Mouse (Mus musculus): ENCODE data around the gene Lhx4. TPM values are rescaled to one million over a fixed set of nuclear protein-coding genes. Genes with fewer than 3 reads are reported as not detected.

Gene Lhx4
- polyA plus RNA-seq, 1 experiment from 2014 or later = not detected

- no peak overlapping the region for H3K9ac ChIP-seq
- no peak overlapping the region for H3K4me2 ChIP-seq
- H3K9me3 ChIP-seq (replicated peaks) = no peaks in the 10 kb centered on the region
- H3K27me3 ChIP-seq = peaks cover 84% of the 10 kb centered on the region
- H3K27ac ChIP-seq (replicated peaks) = no peak overlapping the region
- ATAC-seq (ENCODE audit: insufficient read depth) = no peak
- no peaks in the 10 kb centered on the region for H3K4me1 ChIP-seq (replicated peaks)
- H3K36me3 ChIP-seq (replicated peaks) = no peaks in the 10 kb centered on the region
- no peak overlapping the region for H3K4me3 ChIP-seq (replicated peaks)
- 39% methylated on average over 3 of the region's 3 CpGs for WGBS (ENCODE audit: insufficient replicate concordance)
Observed at GRCm38 (mm10) chr1:155724301-155724700, 27.2 kb downstream of the Lhx4 start.

DNA sequence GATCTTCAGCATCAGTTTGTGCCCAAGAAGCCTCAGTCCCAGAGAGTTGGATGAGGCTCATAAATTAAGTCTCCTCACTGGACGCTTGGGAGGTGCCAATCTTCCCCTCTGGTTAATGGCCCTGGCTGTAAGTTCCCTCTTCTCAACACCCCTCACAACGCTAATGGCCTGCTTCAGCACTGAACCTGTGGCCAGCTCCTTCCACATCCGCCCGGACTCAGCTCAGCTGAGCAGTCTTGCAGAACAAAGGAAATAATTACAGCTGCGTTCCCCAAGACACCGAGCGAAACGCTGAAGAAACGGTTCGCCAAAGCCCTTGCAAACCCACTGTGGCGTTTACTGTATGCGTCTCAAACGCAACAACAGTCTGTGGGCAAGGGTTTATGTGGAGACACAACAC is 29.3 kb downstream of the Lhx4 start:
- Histone ChIP-seq H3K4me2 (no peak overlapping the region; the same call in 1 of the 2 replicates), H3K9ac (no peak overlapping the region), H3K9me3 (replicated peaks) (no peaks in the 10 kb centered on the region), H3K36me3 (replicated peaks) (no peaks in the 10 kb centered on the region), H3K4me3 (replicated peaks) (no peak overlapping the region), H3K27ac (replicated peaks) (no peak overlapping the region), H3K27me3 (peaks cover 62% of the 10 kb centered on the region), H3K4me1 (replicated peaks) (no peaks in the 10 kb centered on the region)
- WGBS (ENCODE audit: insufficient replicate concordance) = 3% methylated on average over 13 of the region's 13 CpGs
- no peak for ATAC-seq (ENCODE audit: insufficient read depth)

- Histone ChIP-seq H3K4me3 (replicated peaks) (no peak overlapping the region), H3K9me3 (replicated peaks) (no peaks in the 10 kb centered on the region), H3K9ac (no peak overlapping the region), H3K27me3 (peaks cover 57% of the 10 kb centered on the region), H3K4me1 (replicated peaks) (no peaks in the 10 kb centered on the region), H3K36me3 (replicated peaks) (no peaks in the 10 kb centered on the region), H3K27ac (replicated peaks) (no peak overlapping the region), H3K4me2 (no peak overlapping the region)
- ATAC-seq (ENCODE audit: insufficient read depth) = no peak
- WGBS (ENCODE audit: insufficient replicate concordance) = 37% methylated on average over 8 of the region's 8 CpGs
Observed at GRCm38 (mm10) chr1:155721443-155721842, 30.0 kb downstream of the Lhx4 start.

- Histone ChIP-seq H3K36me3 (replicated peaks) (no peaks in the 10 kb centered on the region), H3K27me3 (peaks cover 52% of the 10 kb centered on the region)
- 35% methylated on average over 5 of the region's 5 CpGs for WGBS (ENCODE audit: insufficient replicate concordance)
Observed at GRCm38 (mm10) chr1:155720006-155720405, 31.5 kb downstream of the Lhx4 start.

DNA sequence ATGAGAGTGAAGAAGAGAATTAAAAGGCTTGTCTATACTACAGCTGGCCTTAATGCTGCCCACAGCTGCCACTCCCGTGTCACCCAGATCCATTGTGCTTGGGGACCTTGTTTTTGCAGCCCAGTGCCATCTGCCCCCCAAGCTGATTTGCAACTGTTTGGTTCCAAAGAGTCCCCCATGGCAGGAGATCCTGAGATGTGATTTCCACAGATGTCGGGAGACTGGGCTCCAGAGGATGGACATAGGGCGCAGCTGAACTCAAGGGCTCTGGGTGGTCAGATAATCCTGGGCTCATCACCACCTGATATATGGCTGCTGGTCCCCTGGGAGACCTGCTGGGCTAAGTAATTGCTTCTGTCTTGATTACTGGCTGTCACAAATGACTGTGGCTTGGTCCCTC is 32.6 kb downstream of the Lhx4 start:
- WGBS (ENCODE audit: insufficient replicate concordance) = 64% methylated on average over 3 of the region's 3 CpGs
- ATAC-seq (ENCODE audit: insufficient read depth) = no peak
- no peak overlapping the region for H3K4me2 ChIP-seq
- peaks cover 43% of the 10 kb centered on the region for H3K27me3 ChIP-seq
- H3K36me3 ChIP-seq (replicated peaks) = no peaks in the 10 kb centered on the region
- H3K27ac ChIP-seq (replicated peaks) = no peak overlapping the region
- H3K9ac ChIP-seq = no peak overlapping the region
- H3K4me3 ChIP-seq (replicated peaks) = no peak overlapping the region
- H3K9me3 ChIP-seq (replicated peaks) = no peaks in the 10 kb centered on the region
- no peaks in the 10 kb centered on the region for H3K4me1 ChIP-seq (replicated peaks)

More at GRCm38 (mm10) chr1:155720006-155720405, 31.5 kb downstream of the Lhx4 start:
- H3K9ac ChIP-seq = no peak overlapping the region
- no peak for ATAC-seq (ENCODE audit: insufficient read depth)
- no peaks in the 10 kb centered on the region for H3K9me3 ChIP-seq (replicated peaks)
- no peak overlapping the region for H3K27ac ChIP-seq (replicated peaks)
- H3K4me1 ChIP-seq (replicated peaks) = no peaks in the 10 kb centered on the region
- no peak overlapping the region for H3K4me3 ChIP-seq (replicated peaks)
- no peak overlapping the region for H3K4me2 ChIP-seq

GRCm38 (mm10) chr1:155717301-155717700 is 34.2 kb downstream of the Lhx4 start:
- ATAC-seq (ENCODE audit: insufficient read depth) = no peak
- WGBS (ENCODE audit: insufficient replicate concordance) = 83% methylated on average over 12 of the region's 12 CpGs
- H3K27ac ChIP-seq (replicated peaks) = no peak overlapping the region

GRCm38 (mm10) chr1:155715366-155715765 is 36.1 kb downstream of the Lhx4 start:
- Histone ChIP-seq H3K36me3 (replicated peaks) (no peaks in the 10 kb centered on the region), H3K4me3 (replicated peaks) (no peak overlapping the region), H3K9me3 (replicated peaks) (no peaks in the 10 kb centered on the region), H3K27me3 (peaks cover 29% of the 10 kb centered on the region), H3K4me1 (replicated peaks) (no peaks in the 10 kb centered on the region), H3K9ac (no peak overlapping the region), H3K4me2 (no peak overlapping the region), H3K27ac (replicated peaks) (no peak overlapping the region)
- ATAC-seq (ENCODE audit: insufficient read depth) = no peak

More at GRCm38 (mm10) chr1:155717301-155717700, 34.2 kb downstream of the Lhx4 start:
- peaks cover 33% of the 10 kb centered on the region for H3K27me3 ChIP-seq
- no peak overlapping the region for H3K4me3 ChIP-seq (replicated peaks)
- H3K9ac ChIP-seq = no peak overlapping the region
- H3K4me2 ChIP-seq = no peak overlapping the region
- no peaks in the 10 kb centered on the region for H3K4me1 ChIP-seq (replicated peaks)
- H3K36me3 ChIP-seq (replicated peaks) = no peaks in the 10 kb centered on the region
- H3K9me3 ChIP-seq (replicated peaks) = no peaks in the 10 kb centered on the region

DNA sequence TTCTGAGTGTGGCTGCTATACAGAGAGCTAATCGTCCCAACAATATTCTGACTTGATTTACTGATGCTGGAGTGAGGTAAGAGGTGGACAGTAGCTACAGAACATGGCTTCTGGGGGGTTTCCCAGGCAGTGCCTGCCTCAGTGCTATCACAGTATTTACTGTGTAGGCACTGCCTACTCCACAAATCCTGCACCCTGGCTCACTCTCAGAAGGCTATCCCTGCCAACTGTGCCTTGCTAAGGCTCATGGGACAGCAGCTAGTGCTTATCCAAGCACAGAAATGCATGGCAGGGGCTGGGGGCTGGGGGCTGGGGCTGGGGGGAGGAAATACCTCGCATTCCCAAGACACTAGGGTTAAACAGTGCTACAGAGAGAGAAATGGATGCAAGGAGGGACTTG is 38.2 kb downstream of the Lhx4 start:
- WGBS (ENCODE audit: insufficient replicate concordance) = 26% methylated on average over 2 of the region's 2 CpGs
- H3K27me3 ChIP-seq = peaks cover 21% of the 10 kb centered on the region; the same call in 1 of the 2 replicates
- H3K9me3 ChIP-seq (replicated peaks) = no peaks in the 10 kb centered on the region
- H3K27ac ChIP-seq (replicated peaks) = no peak overlapping the region
- H3K4me1 ChIP-seq (replicated peaks) = no peaks in the 10 kb centered on the region
- no peak for ATAC-seq (ENCODE audit: insufficient read depth)
- H3K4me3 ChIP-seq (replicated peaks) = no peak overlapping the region
- no peak overlapping the region for H3K9ac ChIP-seq
- no peak overlapping the region for H3K4me2 ChIP-seq
- H3K36me3 ChIP-seq (replicated peaks) = no peaks in the 10 kb centered on the region

DNA sequence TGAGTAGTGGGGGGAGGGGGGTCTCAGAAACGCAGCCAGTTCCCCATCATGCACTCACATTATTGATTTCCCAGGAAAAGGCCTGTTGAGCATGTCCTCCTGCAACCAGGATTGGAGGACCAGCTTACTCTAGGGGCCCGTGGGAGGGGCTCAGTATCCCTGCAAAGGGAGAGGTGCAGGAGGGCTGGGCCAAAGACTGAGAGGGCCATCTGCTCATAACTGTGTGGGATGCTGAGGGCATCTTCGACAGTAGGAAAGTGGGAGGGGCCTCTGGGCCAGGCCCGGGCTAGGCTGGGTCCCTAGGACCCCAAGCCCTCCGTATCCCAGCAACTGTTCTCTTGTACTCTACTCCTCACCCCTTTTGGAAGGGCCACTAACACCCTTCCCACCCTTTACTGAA is 47.3 kb downstream of the Lhx4 start:
- Histone ChIP-seq H3K9ac (no peak overlapping the region), H3K9me3 (replicated peaks) (no peaks in the 10 kb centered on the region), H3K4me2 (no peak overlapping the region), H3K4me1 (replicated peaks) (no peaks in the 10 kb centered on the region), H3K36me3 (replicated peaks) (no peaks in the 10 kb centered on the region), H3K27me3 (no peaks in the 10 kb centered on the region), H3K27ac (replicated peaks) (no peak overlapping the region), H3K4me3 (replicated peaks) (no peak overlapping the region)
- 49% methylated on average over 5 of the region's 5 CpGs for WGBS (ENCODE audit: insufficient replicate concordance)
- ATAC-seq (ENCODE audit: insufficient read depth) = no peak

DNA sequence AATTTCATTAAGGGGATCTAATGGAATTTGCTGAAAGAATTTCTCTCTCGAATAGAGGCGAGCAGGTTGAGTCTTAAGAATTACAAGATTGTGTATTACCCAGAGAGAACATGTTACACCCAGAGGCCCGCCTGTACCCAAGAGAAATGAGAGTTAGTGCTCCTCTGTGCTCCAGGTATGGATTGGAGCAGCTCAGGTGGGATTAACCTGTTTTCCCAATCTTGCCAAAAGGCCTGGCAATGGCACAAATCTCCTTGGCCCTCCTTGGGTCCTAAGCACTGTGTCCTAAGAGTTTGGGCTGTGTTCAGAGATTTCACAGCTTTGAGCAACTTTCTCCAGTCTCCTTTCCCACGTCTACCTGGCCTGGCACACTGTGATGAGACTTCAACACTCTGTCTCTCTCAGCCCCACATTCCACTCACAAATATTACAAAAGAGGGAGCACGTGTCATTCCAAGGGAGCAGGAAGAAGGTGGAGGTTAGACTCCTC is 48.2 kb downstream of the Lhx4 start:
- Histone ChIP-seq H3K9ac (no peak overlapping the region), H3K27ac (replicated peaks) (no peak overlapping the region), H3K27me3 (no peaks in the 10 kb centered on the region), H3K36me3 (replicated peaks) (no peaks in the 10 kb centered on the region), H3K9me3 (replicated peaks) (no peaks in the 10 kb centered on the region), H3K4me3 (replicated peaks) (no peak overlapping the region), H3K4me2 (no peak overlapping the region), H3K4me1 (replicated peaks) (no peaks in the 10 kb centered on the region)
- WGBS (ENCODE audit: insufficient replicate concordance) = 56% methylated on average over 5 of the region's 5 CpGs
- no peak for ATAC-seq (ENCODE audit: insufficient read depth)

- ATAC-seq (ENCODE audit: insufficient read depth) = no peak
- Histone ChIP-seq H3K27me3 (no peaks in the 10 kb centered on the region), H3K27ac (replicated peaks) (no peak overlapping the region), H3K4me2 (no peak overlapping the region), H3K4me1 (replicated peaks) (no peaks in the 10 kb centered on the region), H3K36me3 (replicated peaks) (no peaks in the 10 kb centered on the region), H3K4me3 (replicated peaks) (no peak overlapping the region), H3K9ac (no peak overlapping the region), H3K9me3 (replicated peaks) (no peaks in the 10 kb centered on the region)
Observed at GRCm38 (mm10) chr1:155700886-155701285, 50.6 kb downstream of the Lhx4 start.

- H3K9me3 ChIP-seq (replicated peaks) = no peaks in the 10 kb centered on the region
- no peak overlapping the region for H3K4me3 ChIP-seq (replicated peaks)
- H3K36me3 ChIP-seq (replicated peaks) = no peaks in the 10 kb centered on the region
- no peak overlapping the region for H3K4me2 ChIP-seq
- no peaks in the 10 kb centered on the region for H3K27me3 ChIP-seq
- ATAC-seq (ENCODE audit: insufficient read depth) = no peak
- 62% methylated on average over 17 of the region's 17 CpGs for WGBS (ENCODE audit: insufficient replicate concordance)
- H3K27ac ChIP-seq (replicated peaks) = no peak overlapping the region
- H3K9ac ChIP-seq = no peak overlapping the region
- no peaks in the 10 kb centered on the region for H3K4me1 ChIP-seq (replicated peaks)
Observed at GRCm38 (mm10) chr1:155698373-155699159, 52.9 kb downstream of the Lhx4 start.
